Mouse (Mus musculus): Measurements from ENCODE around the gene Etnk1. TPM values are rescaled to one million over a fixed set of nuclear protein-coding genes. Genes with fewer than 3 reads are reported as not detected.
"Not testable (repeated sequence)": the region's sequence is repeated elsewhere in the genome, so short reads cannot be mapped to it uniquely, and the experiment has no call there.

The Etnk1 gene
- 100 to 1,000 TPM; 188 to 192 TPM for total RNA-seq (2021)

- DNase-seq: peak; percentile 99
These were observed at the start of gene Etnk1 for GRCm38 (mm10) chr6:143166452-143167357. Gene Etnk1 (plus strand): TSS chr6:143167221.

GRCm38 (mm10) chr6:143119325-143119724 lies 47.7 kb upstream of the Etnk1 start:
- no peak for DNase-seq

GRCm38 (mm10) chr6:143125721-143126120 lies 41.3 kb upstream of the Etnk1 start:
- DNase-seq: no peak

GRCm38 (mm10) chr6:143129466-143129865 lies 37.6 kb upstream of the Etnk1 start:
- DNase-seq: no peak

GRCm38 (mm10) chr6:143129952-143130351 lies 37.1 kb upstream of the Etnk1 start:
- no peak for DNase-seq

- DNase-seq: no peak
These were observed 36.6 kb upstream of the Etnk1 start for GRCm38 (mm10) chr6:143130411-143130810.

- DNase-seq: no peak
These were observed 34.9 kb upstream of the Etnk1 start for GRCm38 (mm10) chr6:143131895-143132652.

GRCm38 (mm10) chr6:143133150-143133549 lies 33.9 kb upstream of the Etnk1 start:
- DNase-seq: no peak

GRCm38 (mm10) chr6:143135097-143135496 lies 31.9 kb upstream of the Etnk1 start:
- no peak for DNase-seq

GRCm38 (mm10) chr6:143136688-143137087 lies 30.3 kb upstream of the Etnk1 start:
- no peak for DNase-seq

- DNase-seq: no peak
These were observed 29.7 kb upstream of the Etnk1 start for GRCm38 (mm10) chr6:143137341-143137740.

GRCm38 (mm10) chr6:143139417-143139816 lies 27.6 kb upstream of the Etnk1 start:
- no peak for DNase-seq

GRCm38 (mm10) chr6:143140884-143141283 lies 26.1 kb upstream of the Etnk1 start:
- DNase-seq: no peak

- not testable (repeated sequence) for DNase-seq
These were observed 25.1 kb upstream of the Etnk1 start for GRCm38 (mm10) chr6:143141624-143142592.

- no peak for DNase-seq
These were observed 24.2 kb upstream of the Etnk1 start for GRCm38 (mm10) chr6:143142861-143143260.

- DNase-seq: no peak
These were observed 23.7 kb upstream of the Etnk1 start for GRCm38 (mm10) chr6:143143321-143143720.

GRCm38 (mm10) chr6:143143775-143144273 lies 23.2 kb upstream of the Etnk1 start:
- peak; percentile 9 to 14 for DNase-seq

GRCm38 (mm10) chr6:143144556-143144955 lies 22.5 kb upstream of the Etnk1 start:
- no peak for DNase-seq

- no peak for DNase-seq
These were observed 22.0 kb upstream of the Etnk1 start for GRCm38 (mm10) chr6:143145051-143145450.

GRCm38 (mm10) chr6:143146756-143147155 lies 20.3 kb upstream of the Etnk1 start:
- DNase-seq: no peak

- DNase-seq: no peak
These were observed 18.2 kb upstream of the Etnk1 start for GRCm38 (mm10) chr6:143148868-143149267.

- DNase-seq: no peak
These were observed 17.2 kb upstream of the Etnk1 start for GRCm38 (mm10) chr6:143149766-143150291.

Measured in layer of hippocampus, postnatal 36 days (tissue).